Mouse (Mus musculus) heart, embryonic 13.5 days (tissue): ENCODE results near the gene Ctnnbip1. TPM values are rescaled to one million over a fixed set of nuclear protein-coding genes. Genes with fewer than 3 reads are reported as not detected.

ENCODE experiments used
- ATAC-seq: fragments of 200-750 bp; cut with Nextera tagmentation; 2 replicates; pipeline ENCODE4 v1.8.0; 2017; ENCODE audit warnings: moderate TSS enrichment; ENCODE audit not compliant: insufficient number of reproducible peaks, low FRiP score, low TSS enrichment; ENCODE audit errors: extremely low read depth
- H3K27ac ChIP-seq: fragments of 300-500 bp; sonication (generic); replicated peaks from 2 replicates; pipeline ENCODE4 v1.5.1; 2015; ENCODE audit warnings: moderate library complexity, mild to moderate bottlenecking, inconsistent platforms
- H3K27me3 ChIP-seq: fragments of 300-500 bp; sonication (generic); replicated peaks from 2 replicates; pipeline ENCODE4 v1.6.1; 2015; ENCODE audit warnings: mild to moderate bottlenecking, inconsistent platforms
- H3K36me3 ChIP-seq: fragments of 300-500 bp; sonication (generic); 2 replicates; pipeline ENCODE4 v1.6.1; 2015; ENCODE audit warnings: mild to moderate bottlenecking, inconsistent platforms
- H3K4me1 ChIP-seq: fragments of 300-500 bp; sonication (generic); 2 replicates; pipeline ENCODE4 v1.6.1; 2015; ENCODE audit warnings: inconsistent platforms
- H3K4me2 ChIP-seq: fragments of 300-500 bp; sonication (generic); 2 replicates; pipeline ENCODE4 v1.6.1; 2015; ENCODE audit warnings: inconsistent platforms, mild to moderate bottlenecking, moderate library complexity
- H3K4me3 ChIP-seq: fragments of 300-500 bp; sonication (generic); 2 replicates; pipeline ENCODE4 v1.5.1; 2015; ENCODE audit warnings: moderate library complexity, mild to moderate bottlenecking, inconsistent platforms
- H3K9ac ChIP-seq: fragments of 300-500 bp; sonication (generic); 2 replicates; pipeline ENCODE4 v1.6.1; 2015; ENCODE audit warnings: inconsistent platforms, mild to moderate bottlenecking, moderate library complexity
- H3K9me3 ChIP-seq: fragments of 300-500 bp; sonication (generic); 2 replicates; pipeline ENCODE4 v1.6.1; 2016; ENCODE audit warnings: inconsistent platforms
- WGBS: fragments of 180-500 bp; shearing (Covaris S2); methylation state at CpG from one replicate; pipeline ENCODE4 v1.1.7; 2015; ENCODE audit warnings: mixed read lengths; 5-methylcytosine and 5-hydroxymethylcytosine counted together
- polyA plus RNA-seq: library from polyadenylated mRNA; unstranded; fragments of >200 nt; fragmentation: Nextera tagmentation; extraction: Ambion mirVana; gene quantifications from 2 replicates; pipeline ENCODE4 v1.2.1, GENCODE M21; 2015

Gene Ctnnbip1
- polyA plus RNA-seq, 1 experiment from 2014 or later, result 33.4 TPM

DNA sequence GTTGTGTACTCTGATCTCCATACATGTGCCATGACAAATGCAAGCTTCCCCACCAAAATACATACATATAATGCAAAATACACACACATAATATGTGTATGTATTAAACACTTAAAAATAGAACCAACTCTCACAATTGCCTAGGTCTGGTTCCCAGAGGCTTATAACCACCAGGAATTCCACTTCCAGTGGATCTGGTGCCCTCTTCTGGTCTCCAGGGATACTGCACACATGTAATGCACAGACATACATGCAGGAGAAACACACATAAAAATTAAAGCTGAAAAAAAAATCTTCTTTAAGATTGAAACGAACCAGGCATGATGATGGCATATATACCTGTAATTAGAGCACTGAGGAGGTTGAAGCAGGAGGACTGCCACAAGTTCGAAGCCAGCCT is 73.5 kb downstream of the Ctnnbip1 start:
- Histone ChIP-seq H3K36me3 (no peaks in the 10 kb centered on the region), H3K4me1 (peaks cover 14% of the 10 kb centered on the region), H3K27me3 (peaks cover 25% of the 10 kb centered on the region), H3K27ac (no peak overlapping the region), H3K4me2 (no peak overlapping the region), H3K4me3 (no peak overlapping the region), H3K9ac (no peak overlapping the region), H3K9me3 (peaks cover 6% of the 10 kb centered on the region; the same call in 1 of the 2 replicates)
- no peak for ATAC-seq
- 83% methylated on average over 2 of the region's 2 CpGs for WGBS

DNA sequence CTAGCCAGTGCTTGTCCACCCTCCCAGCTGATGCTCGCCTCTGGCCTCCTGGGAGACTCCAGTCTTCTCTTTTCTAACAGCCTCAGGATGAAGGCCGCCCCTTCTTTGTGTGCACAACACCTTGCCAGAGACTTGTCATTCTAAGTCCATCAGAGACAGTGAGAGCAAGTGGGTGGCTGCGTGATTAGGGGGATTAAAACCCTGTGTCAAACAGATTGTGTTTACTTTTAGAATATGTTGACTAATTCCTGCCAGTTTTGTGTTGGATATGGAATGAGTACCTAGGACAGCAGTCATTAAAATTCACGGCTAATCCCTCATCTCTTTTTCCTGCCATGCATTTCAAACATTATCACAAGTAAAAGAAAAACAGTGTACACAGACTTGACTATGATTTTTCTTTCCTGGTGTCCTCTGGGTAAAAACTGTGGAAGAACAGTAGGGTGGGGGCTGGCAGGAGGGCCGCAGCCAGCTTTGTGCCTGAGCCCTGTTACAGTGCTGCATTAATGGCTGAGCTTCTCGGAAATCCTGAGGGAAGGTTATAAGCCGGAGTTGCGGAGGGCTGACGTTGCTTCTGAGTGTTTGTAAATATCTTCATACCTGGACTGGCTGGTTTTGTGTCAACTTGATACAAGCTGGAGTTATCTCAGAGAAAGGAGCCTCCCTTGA is 77.0 kb downstream of the Ctnnbip1 start:
- Histone ChIP-seq H3K9me3 (peaks cover 6% of the 10 kb centered on the region; the same call in 1 of the 2 replicates), H3K9ac (no peak overlapping the region), H3K36me3 (no peaks in the 10 kb centered on the region), H3K27ac (no peak overlapping the region), H3K4me1 (peaks cover under 1% of the 10 kb centered on the region), H3K4me2 (no peak overlapping the region), H3K4me3 (no peak overlapping the region), H3K27me3 (0 out of 2 replicates have a peak, but pooled peaks cover 11% of the 10 kb centered on the region)
- WGBS, result 85% methylated on average over 9 of the region's 9 CpGs
- no peak for ATAC-seq

DNA sequence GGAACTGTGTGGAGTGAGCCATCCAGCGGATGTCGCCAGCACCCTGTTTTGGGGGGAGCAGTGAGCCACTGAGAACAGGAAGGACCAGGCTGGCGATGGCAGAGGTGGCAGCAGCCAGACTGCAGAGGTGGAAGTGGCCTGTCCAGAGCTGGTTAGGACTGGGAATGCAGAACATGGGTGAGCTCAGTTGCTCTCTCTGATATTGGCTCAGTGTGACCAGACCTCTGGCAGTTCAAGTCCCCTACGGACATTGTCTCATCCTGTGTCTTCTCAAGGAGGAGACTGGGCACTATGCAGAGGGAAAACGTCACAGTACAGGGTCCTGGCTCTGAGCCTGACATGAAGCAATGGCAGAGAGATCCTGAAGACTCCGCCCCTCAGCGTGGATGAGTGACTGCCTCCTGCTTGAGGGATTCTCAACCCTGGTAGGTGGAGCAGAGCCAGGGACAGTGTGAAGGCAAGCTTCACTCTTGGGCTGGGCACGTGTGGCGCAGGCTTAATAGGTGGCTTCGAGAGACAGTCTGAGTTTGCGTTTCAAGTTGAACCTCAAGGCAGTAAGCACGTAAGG is 79.7 kb downstream of the Ctnnbip1 start:
- Histone ChIP-seq H3K36me3 (no peaks in the 10 kb centered on the region), H3K27ac (no peak overlapping the region), H3K9ac (no peak overlapping the region), H3K4me3 (no peak overlapping the region), H3K4me2 (no peak overlapping the region), H3K9me3 (no peaks in the 10 kb centered on the region), H3K4me1 (peaks cover 24% of the 10 kb centered on the region), H3K27me3 (peaks cover 22% of the 10 kb centered on the region)
- ATAC-seq, result no peak
- WGBS, result 78% methylated on average over 12 of the region's 12 CpGs

DNA sequence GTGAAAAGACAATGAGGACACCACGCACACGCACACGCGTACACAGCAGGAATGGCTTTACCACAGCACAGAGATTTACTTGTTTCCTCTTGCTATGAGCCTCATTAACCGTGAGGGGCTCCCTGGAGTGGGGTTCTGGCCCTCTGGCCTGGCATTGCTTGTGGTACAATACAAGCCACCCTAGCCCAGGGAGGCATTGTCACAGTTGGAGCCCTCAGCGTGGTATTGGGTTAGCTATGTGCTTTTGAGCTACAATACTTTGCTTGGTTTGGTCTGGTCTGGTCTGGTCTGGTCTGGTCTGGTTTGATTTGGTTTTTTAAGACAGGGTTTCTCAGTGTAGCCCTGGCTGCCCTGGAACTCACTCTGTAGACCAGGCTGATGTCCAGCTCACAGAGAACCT is 81.5 kb downstream of the Ctnnbip1 start:
- H3K36me3 ChIP-seq, result no peaks in the 10 kb centered on the region
- no peak overlapping the region for H3K4me2 ChIP-seq
- peaks cover 32% of the 10 kb centered on the region for H3K27me3 ChIP-seq
- H3K9ac ChIP-seq, result no peak overlapping the region
- no peak overlapping the region for H3K27ac ChIP-seq
- no peak overlapping the region for H3K4me3 ChIP-seq
- WGBS, result 88% methylated on average over 6 of the region's 6 CpGs
- H3K9me3 ChIP-seq, result no peaks in the 10 kb centered on the region
- no peak for ATAC-seq
- peaks cover 24% of the 10 kb centered on the region for H3K4me1 ChIP-seq

DNA sequence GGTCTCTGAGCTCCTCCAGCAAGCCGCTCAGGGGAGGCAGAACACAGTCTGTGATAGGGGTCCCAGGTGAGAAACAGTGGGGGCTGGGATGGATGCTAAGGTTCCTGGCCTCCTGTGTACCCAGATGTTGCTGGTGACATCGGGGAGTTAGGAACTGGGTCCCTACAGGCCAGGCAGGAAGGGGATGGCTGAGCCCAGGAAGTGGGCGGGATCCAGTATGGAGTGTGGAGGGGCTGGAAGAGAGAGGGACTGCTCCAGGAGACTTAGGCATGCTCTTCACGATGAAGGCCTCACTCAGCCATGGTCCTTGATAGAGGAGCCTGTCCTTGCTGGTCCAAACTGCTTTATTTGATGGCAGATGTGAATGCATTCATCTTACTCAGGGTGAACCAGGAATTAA is 82.1 kb downstream of the Ctnnbip1 start:
- Histone ChIP-seq H3K36me3 (no peaks in the 10 kb centered on the region), H3K4me1 (peaks cover 24% of the 10 kb centered on the region), H3K27ac (no peak overlapping the region), H3K27me3 (peaks cover 34% of the 10 kb centered on the region), H3K9ac (no peak overlapping the region), H3K9me3 (no peaks in the 10 kb centered on the region), H3K4me3 (no peak overlapping the region), H3K4me2 (no peak overlapping the region)
- no peak for ATAC-seq
- 68% methylated on average over 4 of the region's 4 CpGs for WGBS

DNA sequence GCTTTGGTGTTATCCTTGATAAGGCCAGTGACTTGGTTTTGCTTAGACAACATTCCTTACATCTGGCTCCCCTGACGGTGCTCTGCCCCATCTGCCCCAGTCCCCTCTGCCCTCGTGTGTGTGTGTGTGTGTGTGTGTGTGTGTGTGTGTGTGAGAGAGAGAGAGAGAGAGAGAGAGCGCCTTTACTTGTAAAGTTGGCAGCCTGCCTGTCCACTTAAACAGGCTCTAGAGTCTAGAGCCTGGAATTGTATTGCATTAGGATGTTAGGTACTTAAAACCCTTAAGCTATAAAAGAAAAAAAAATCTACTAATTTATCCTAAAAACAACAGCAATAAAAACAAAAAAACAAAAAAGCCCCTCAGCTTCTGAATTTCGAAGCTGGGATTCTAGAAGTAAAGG is 83.4 kb downstream of the Ctnnbip1 start:
- Histone ChIP-seq H3K4me2 (peak overlapping the region; percentile 33; the same call in 1 of the 2 replicates), H3K4me3 (no peak overlapping the region), H3K27me3 (peaks cover 47% of the 10 kb centered on the region), H3K4me1 (peaks cover 26% of the 10 kb centered on the region), H3K9ac (no peak overlapping the region), H3K27ac (no peak overlapping the region), H3K36me3 (no peaks in the 10 kb centered on the region), H3K9me3 (no peaks in the 10 kb centered on the region)
- no peak for ATAC-seq
- WGBS, result 24% methylated on average over 4 of the region's 4 CpGs

DNA sequence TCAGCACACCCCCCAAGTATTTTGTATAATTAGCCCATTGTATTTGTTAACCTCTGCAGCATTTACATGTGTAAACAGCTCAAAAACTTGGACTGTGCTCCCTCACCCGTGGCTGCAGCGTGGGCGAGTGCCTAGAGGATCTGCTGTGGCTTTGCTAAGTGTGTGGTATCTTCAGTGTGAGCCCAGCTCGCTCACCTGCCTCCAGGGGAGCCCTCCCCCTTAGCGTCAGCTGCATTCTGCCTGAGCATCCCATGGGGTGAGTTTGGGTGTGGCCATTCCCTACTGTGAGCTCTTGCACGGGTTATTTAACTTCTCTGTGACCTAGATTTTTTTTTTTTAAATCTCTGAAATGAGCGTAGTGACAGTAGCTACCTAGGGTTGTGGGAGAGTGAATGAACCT is 84.2 kb downstream of the Ctnnbip1 start:
- no peak for ATAC-seq
- Histone ChIP-seq H3K4me3 (no peak overlapping the region), H3K9me3 (no peaks in the 10 kb centered on the region), H3K4me1 (peaks cover 33% of the 10 kb centered on the region), H3K4me2 (no peak overlapping the region), H3K27me3 (peaks cover 47% of the 10 kb centered on the region), H3K36me3 (no peaks in the 10 kb centered on the region), H3K9ac (no peak overlapping the region), H3K27ac (no peak overlapping the region)
- 66% methylated on average over 7 of the region's 7 CpGs for WGBS

DNA sequence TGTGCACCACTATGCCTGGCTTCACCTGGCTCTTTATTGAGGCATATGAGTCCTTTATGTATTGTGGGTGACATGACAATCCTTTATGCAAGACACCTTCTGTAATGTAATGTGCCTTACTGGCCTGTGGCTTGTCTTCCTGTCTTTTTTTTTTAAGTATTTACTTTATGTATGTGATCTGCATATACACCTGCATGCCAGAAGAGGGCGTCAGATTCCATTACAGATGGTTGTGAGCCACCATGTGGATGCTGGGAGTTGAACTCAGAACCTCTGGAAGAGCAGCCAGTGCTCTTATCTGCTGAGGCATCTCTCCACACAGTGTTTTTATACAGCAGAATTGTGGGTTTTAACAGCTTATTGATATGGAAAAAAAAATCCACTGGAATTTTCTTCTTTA is 85.8 kb downstream of the Ctnnbip1 start:
- peaks cover 47% of the 10 kb centered on the region for H3K27me3 ChIP-seq
- ATAC-seq, result no peak
- WGBS, result 52% methylated on average over 1 of the region's 1 CpGs

DNA sequence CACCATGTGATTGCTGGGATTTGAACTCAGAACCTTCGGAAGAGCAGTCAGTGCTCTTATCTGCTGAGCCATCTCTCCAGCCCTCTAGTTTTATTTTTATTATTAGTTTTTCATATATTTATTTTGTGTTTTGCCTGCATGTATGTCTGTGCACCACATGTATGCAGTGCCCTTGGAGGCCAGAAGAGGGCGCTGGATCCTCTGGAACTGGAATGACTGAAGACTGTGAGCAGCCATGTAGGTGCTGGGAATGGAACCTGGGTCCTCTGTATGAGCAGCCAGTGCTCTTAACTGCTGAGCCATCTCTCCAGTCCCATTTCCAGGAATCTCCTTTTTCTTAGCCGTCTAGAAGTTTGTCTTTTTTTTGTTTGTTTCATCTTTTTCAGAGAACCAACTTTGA is 86.5 kb downstream of the Ctnnbip1 start:
- WGBS, result 71% methylated on average over 3 of the region's 3 CpGs
- Histone ChIP-seq H3K4me2 (no peak overlapping the region), H3K36me3 (no peaks in the 10 kb centered on the region), H3K27ac (no peak overlapping the region), H3K9ac (no peak overlapping the region), H3K4me3 (no peak overlapping the region), H3K9me3 (no peaks in the 10 kb centered on the region), H3K27me3 (peaks cover 41% of the 10 kb centered on the region), H3K4me1 (peaks cover 49% of the 10 kb centered on the region)
- no peak for ATAC-seq

More for the DNA sequence above, 85.8 kb downstream of the Ctnnbip1 start:
- no peak overlapping the region for H3K27ac ChIP-seq
- no peak overlapping the region for H3K9ac ChIP-seq
- H3K9me3 ChIP-seq, result no peaks in the 10 kb centered on the region
- no peak overlapping the region for H3K4me3 ChIP-seq
- peaks cover 43% of the 10 kb centered on the region for H3K4me1 ChIP-seq
- H3K4me2 ChIP-seq, result no peak overlapping the region
- no peaks in the 10 kb centered on the region for H3K36me3 ChIP-seq

DNA sequence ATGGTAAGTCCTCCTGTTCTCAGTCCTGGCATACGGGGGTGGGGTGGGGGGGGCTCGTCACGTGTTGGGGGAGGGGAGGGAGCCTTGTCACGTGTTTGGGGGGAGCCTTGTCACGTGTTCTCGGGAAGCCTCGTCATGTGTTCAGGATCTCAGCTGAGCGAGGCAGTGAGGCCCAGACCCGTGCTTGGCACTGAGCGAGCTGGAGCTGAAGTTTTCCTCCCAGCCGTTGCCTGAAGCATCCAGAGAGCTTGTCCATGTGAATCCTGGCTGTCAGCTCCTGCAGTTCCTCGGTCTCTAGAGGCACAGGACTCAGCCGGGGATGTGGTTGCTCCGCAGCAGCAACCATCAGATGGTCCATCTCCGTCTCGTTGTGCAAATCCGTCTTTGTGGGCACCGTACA is 88.0 kb downstream of the Ctnnbip1 start:
- H3K27me3 ChIP-seq, result peaks cover 33% of the 10 kb centered on the region
- 65% methylated on average over 18 of the region's 18 CpGs for WGBS
- H3K4me3 ChIP-seq, result no peak overlapping the region
- H3K9me3 ChIP-seq, result no peaks in the 10 kb centered on the region
- no peak overlapping the region for H3K27ac ChIP-seq
- no peak overlapping the region for H3K9ac ChIP-seq
- no peak overlapping the region for H3K4me2 ChIP-seq
- peaks cover 40% of the 10 kb centered on the region for H3K4me1 ChIP-seq
- no peak for ATAC-seq
- no peaks in the 10 kb centered on the region for H3K36me3 ChIP-seq

DNA sequence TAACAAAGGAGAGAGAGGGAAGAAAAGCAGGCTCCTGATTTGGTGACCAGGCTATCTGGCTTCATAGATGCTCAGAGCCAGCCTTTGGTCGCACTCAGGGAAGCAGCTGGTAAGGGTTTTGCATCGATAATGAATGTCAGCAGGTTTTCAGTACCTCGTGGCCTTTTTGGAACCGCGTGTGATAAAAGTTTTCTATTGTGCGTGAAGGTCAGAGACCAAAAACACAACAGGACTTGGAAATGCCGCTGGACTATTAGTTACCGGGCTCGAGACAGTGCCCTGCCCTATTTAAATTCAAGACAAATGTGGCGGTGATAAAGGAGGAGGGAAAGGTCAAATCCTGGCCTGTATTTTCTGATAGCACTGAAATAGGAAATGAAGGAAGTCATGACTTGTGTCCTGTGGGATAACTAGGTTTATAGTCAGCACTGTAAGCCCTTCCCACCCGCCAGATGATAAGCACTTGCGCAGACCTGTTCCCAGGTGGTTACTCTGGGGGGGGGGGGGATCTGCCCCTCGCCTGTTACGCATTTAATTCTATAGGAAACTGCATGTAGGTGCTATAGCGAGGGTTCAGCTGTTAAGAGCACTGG is 88.8 kb downstream of the Ctnnbip1 start:
- H3K4me3 ChIP-seq, result no peak overlapping the region
- H3K4me1 ChIP-seq, result peaks cover 32% of the 10 kb centered on the region
- H3K4me2 ChIP-seq, result no peak overlapping the region
- H3K36me3 ChIP-seq, result no peaks in the 10 kb centered on the region
- no peak overlapping the region for H3K27ac ChIP-seq
- H3K9me3 ChIP-seq, result no peaks in the 10 kb centered on the region
- no peak overlapping the region for H3K9ac ChIP-seq
- WGBS, result 46% methylated on average over 15 of the region's 15 CpGs
- no peak for ATAC-seq
- peaks cover 33% of the 10 kb centered on the region for H3K27me3 ChIP-seq
